Mouse (Mus musculus): Measurements from ENCODE around the gene Amigo3.

DNA sequence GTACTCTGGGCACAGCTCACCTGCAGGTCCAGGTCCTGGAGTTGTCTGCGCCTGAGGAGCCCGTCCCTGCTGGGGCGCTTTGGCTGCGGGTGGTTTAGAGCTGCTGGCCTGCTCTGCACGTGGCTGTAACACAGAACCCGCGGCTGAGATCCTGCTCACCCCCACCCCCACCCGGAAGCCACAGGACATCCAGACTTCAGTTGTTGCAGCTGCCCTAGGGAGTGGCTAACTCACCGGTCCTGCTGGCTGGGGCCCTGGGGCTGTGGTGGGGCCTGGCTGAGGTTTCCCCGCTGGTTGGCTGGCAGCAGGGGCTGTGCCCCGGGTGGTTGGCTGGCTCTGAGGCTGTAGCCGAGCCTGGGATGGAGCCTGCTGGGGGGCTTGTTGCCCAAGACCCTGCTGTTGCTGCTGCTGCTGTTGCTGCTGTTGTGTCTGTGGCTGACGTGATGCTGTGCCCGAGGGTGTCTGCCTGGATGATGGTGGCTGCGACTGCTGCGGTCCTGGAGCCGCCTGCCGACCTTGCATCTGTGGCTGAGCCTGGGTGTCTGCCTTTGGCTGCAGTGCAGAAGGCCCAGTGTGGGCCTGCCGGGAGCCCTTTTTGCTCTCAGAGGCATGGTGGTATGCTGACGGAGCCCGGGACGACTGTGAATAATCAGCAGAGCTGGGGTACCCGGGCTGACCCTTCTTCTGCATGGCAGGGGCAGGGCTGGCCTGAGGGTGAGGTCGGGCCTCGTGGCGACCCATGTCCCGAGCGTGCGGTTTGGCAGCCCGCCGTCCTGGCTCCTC, 52.0 kb downstream of the Amigo3 start:
- TF ChIP-seq POLR2A (IDR thresholded peaks at IDR 0.05; ENCODE audit: low read depth, low read length) (peak; percentile 26; the same call in 1 of the 2 replicates), CTCF (IDR thresholded peaks at IDR 0.05; ENCODE audit: extremely low read depth, insufficient read length, insufficient replicate concordance, low read depth, low read length) (no peak)

Measured in small intestine, adult 2 months (tissue).